Mouse (Mus musculus) hindbrain, embryonic 12.5 days (tissue): Measurements from ENCODE around the gene Lpin3. TPM values are rescaled to one million over a fixed set of nuclear protein-coding genes. Genes with fewer than 3 reads are reported as not detected.

ENCODE experiments used
- ATAC-seq: fragments of 200-750 bp; cut with Nextera tagmentation; 2 replicates; pipeline ENCODE4 v1.8.0; 2017; ENCODE audit warnings: moderate TSS enrichment; ENCODE audit not compliant: low FRiP score
- H3K27ac ChIP-seq: fragments of 300-500 bp; sonication (generic); 2 replicates; pipeline ENCODE4 v1.5.1; 2016; ENCODE audit warnings: mild to moderate bottlenecking
- H3K27me3 ChIP-seq: fragments of 300-500 bp; sonication (generic); 2 replicates; pipeline ENCODE4 v1.6.1; 2016; ENCODE audit warnings: mild to moderate bottlenecking
- H3K36me3 ChIP-seq: fragments of 300-500 bp; sonication (generic); 2 replicates; pipeline ENCODE4 v1.6.1; 2016; ENCODE audit warnings: mild to moderate bottlenecking
- H3K4me1 ChIP-seq: fragments of 300-500 bp; sonication (generic); 2 replicates; pipeline ENCODE4 v1.6.1; 2016
- H3K4me2 ChIP-seq: fragments of 300-500 bp; sonication (generic); replicated peaks from 2 replicates; pipeline ENCODE4 v1.6.1; 2016; ENCODE audit warnings: mild to moderate bottlenecking
- H3K4me3 ChIP-seq: fragments of 300-500 bp; sonication (generic); 2 replicates; pipeline ENCODE4 v1.5.1; 2016; ENCODE audit warnings: mild to moderate bottlenecking
- H3K9ac ChIP-seq: fragments of 300-500 bp; sonication (generic); 2 replicates; pipeline ENCODE4 v1.6.1; 2016; ENCODE audit warnings: mild to moderate bottlenecking, moderate library complexity
- H3K9me3 ChIP-seq: fragments of 300-500 bp; sonication (generic); replicated peaks from 2 replicates; pipeline ENCODE4 v1.6.1; 2016; ENCODE audit warnings: mild to moderate bottlenecking
- WGBS: fragments of 180-500 bp; shearing (Covaris S2); methylation state at CpG from one replicate; pipeline ENCODE4 v1.1.7; 2016; 5-methylcytosine and 5-hydroxymethylcytosine counted together
- polyA plus RNA-seq: library from polyadenylated mRNA; unstranded; fragments of >200 nt; fragmentation: Nextera tagmentation; extraction: Ambion mirVana; gene quantifications from 2 replicates; pipeline ENCODE4 v1.2.1, GENCODE M21; 2016

Lpin3 gene
- polyA plus RNA-seq, 1 experiment from 2014 or later = 1.4 TPM

DNA sequence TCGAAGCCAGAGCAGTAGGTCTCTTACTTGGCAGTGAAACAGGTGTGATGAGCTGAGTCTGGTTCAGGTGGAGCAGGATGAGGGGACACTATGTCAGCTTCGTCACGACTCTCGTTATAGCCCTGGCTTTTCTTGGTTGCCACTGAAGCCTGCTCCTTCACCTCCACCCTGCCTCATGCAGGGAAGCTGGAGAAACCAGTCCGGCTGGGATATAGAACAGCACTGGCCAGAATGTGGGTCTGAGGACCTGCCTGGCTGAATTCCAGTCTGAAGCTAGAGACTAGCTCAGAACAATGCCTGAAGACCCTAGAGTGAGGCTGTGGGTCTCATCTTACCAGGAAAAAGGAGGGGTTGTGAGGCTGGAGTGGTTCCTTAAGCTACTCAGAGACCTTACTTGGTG, 10.6 kb downstream of the Lpin3 start:
- no peak overlapping the region for H3K4me2 ChIP-seq
- no peak overlapping the region for H3K4me3 ChIP-seq
- no peak overlapping the region for H3K9ac ChIP-seq
- H3K36me3 ChIP-seq = no peaks in the 10 kb centered on the region
- no peak for ATAC-seq
- H3K27me3 ChIP-seq = peaks cover 16% of the 10 kb centered on the region
- H3K9me3 ChIP-seq = no peaks in the 10 kb centered on the region
- H3K27ac ChIP-seq = no peak overlapping the region
- 88% methylated on average over 5 of the region's 5 CpGs for WGBS
- H3K4me1 ChIP-seq = peaks cover 12% of the 10 kb centered on the region

GRCm38 (mm10) chr2:160891697-160892096, 11.2 kb downstream of the Lpin3 start:
- ATAC-seq = no peak
- Histone ChIP-seq H3K9me3 (no peaks in the 10 kb centered on the region), H3K27ac (no peak overlapping the region), H3K4me2 (no peak overlapping the region), H3K4me3 (no peak overlapping the region), H3K27me3 (peaks cover 16% of the 10 kb centered on the region), H3K4me1 (peaks cover 12% of the 10 kb centered on the region), H3K36me3 (no peaks in the 10 kb centered on the region), H3K9ac (no peak overlapping the region)
- 81% methylated on average over 9 of the region's 9 CpGs for WGBS

GRCm38 (mm10) chr2:160901656-160902412, 21.4 kb downstream of the Lpin3 start:
- Histone ChIP-seq H3K36me3 (no peaks in the 10 kb centered on the region), H3K27ac (no peak overlapping the region), H3K9me3 (no peaks in the 10 kb centered on the region), H3K9ac (no peak overlapping the region), H3K4me1 (no peaks in the 10 kb centered on the region), H3K27me3 (no peaks in the 10 kb centered on the region), H3K4me2 (no peak overlapping the region), H3K4me3 (no peak overlapping the region)
- WGBS = 82% methylated on average over 7 of the region's 7 CpGs
- no peak for ATAC-seq

DNA sequence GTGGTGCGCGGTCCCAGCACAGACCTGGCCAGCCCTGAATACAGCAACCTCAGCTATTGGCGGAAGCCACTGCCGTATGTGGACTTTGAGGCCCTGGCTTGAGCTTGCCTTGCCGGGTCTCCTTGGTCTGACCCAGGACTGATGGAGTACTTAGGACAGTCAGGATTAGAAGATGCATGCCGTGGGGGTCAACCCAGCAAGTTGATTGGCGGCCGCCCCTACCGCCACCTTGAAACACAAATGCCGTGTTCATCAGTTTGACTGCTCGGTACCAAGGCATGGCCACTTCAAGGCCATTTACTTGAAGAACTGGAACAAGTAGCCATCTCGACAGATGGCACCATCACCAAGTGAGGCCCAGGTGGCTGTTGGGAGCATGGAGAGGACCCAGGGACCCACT, 24.8 kb downstream of the Lpin3 start:
- no peaks in the 10 kb centered on the region for H3K36me3 ChIP-seq
- H3K4me1 ChIP-seq = no peaks in the 10 kb centered on the region
- H3K4me3 ChIP-seq = no peak overlapping the region
- H3K4me2 ChIP-seq = no peak overlapping the region
- H3K9me3 ChIP-seq = no peaks in the 10 kb centered on the region
- no peak overlapping the region for H3K27ac ChIP-seq
- ATAC-seq = no peak
- no peak overlapping the region for H3K9ac ChIP-seq
- peaks cover 24% of the 10 kb centered on the region for H3K27me3 ChIP-seq
- 95% methylated on average over 12 of the region's 12 CpGs for WGBS

GRCm38 (mm10) chr2:160906101-160906500, 25.6 kb downstream of the Lpin3 start:
- Histone ChIP-seq H3K27ac (no peak overlapping the region), H3K27me3 (peaks cover 32% of the 10 kb centered on the region), H3K9me3 (no peaks in the 10 kb centered on the region), H3K36me3 (no peaks in the 10 kb centered on the region), H3K4me1 (no peaks in the 10 kb centered on the region), H3K4me3 (no peak overlapping the region), H3K9ac (no peak overlapping the region), H3K4me2 (no peak overlapping the region)
- no peak for ATAC-seq
- WGBS = 74% methylated on average over 5 of the region's 5 CpGs

DNA sequence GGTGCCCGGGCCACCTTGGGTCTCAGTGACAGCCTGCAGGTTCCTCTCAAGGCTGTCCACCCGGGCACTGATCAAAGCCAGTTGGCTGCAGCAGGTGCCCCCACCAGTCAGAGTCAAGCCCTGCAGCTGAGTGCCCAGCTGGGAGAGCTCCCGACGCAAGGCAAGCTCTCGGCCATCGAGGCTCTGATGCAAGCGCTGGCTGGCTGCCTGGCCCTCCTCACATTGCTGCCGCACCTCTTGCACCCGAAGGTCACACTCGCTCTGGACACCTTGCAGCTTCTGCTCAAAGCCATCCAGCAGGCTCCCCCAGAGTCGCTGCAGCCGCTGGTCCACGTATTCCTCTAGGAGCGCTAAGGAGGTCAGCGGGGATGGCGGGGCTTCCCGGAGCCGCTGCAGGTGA, 28.1 kb downstream of the Lpin3 start:
- H3K36me3 ChIP-seq = no peaks in the 10 kb centered on the region
- no peak overlapping the region for H3K4me2 ChIP-seq
- peaks cover 57% of the 10 kb centered on the region for H3K27me3 ChIP-seq
- ATAC-seq = no peak
- H3K27ac ChIP-seq = no peak overlapping the region
- no peak overlapping the region for H3K4me3 ChIP-seq
- H3K9ac ChIP-seq = no peak overlapping the region
- WGBS = 50% methylated on average over 18 of the region's 18 CpGs
- no peaks in the 10 kb centered on the region for H3K9me3 ChIP-seq
- peaks cover 14% of the 10 kb centered on the region for H3K4me1 ChIP-seq

DNA sequence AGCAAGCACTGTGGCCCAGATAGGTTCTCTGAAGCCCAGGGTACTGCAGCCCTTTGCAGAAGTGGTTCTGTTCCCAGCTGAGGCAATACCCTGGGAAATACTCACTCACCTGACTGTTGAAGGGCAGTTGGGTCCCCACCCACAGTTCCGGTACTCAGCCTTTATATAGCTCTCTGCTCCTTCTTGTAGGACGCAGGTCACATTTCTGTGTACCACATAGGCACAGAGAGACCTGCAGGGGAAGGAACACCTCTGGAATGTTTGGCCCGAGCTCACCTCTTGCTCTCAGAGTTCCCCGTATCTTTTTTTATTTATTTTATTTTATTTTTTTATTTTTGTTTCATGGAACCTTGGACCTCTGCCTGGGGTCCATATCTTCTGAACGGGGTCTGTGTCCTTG, 30.2 kb downstream of the Lpin3 start:
- H3K9ac ChIP-seq = no peak overlapping the region
- H3K4me3 ChIP-seq = no peak overlapping the region
- no peak overlapping the region for H3K27ac ChIP-seq
- WGBS = 90% methylated on average over 5 of the region's 5 CpGs
- H3K9me3 ChIP-seq = no peaks in the 10 kb centered on the region
- no peaks in the 10 kb centered on the region for H3K36me3 ChIP-seq
- H3K4me2 ChIP-seq = no peak overlapping the region
- ATAC-seq = no peak
- peaks cover 67% of the 10 kb centered on the region for H3K27me3 ChIP-seq
- H3K4me1 ChIP-seq = peaks cover 14% of the 10 kb centered on the region

DNA sequence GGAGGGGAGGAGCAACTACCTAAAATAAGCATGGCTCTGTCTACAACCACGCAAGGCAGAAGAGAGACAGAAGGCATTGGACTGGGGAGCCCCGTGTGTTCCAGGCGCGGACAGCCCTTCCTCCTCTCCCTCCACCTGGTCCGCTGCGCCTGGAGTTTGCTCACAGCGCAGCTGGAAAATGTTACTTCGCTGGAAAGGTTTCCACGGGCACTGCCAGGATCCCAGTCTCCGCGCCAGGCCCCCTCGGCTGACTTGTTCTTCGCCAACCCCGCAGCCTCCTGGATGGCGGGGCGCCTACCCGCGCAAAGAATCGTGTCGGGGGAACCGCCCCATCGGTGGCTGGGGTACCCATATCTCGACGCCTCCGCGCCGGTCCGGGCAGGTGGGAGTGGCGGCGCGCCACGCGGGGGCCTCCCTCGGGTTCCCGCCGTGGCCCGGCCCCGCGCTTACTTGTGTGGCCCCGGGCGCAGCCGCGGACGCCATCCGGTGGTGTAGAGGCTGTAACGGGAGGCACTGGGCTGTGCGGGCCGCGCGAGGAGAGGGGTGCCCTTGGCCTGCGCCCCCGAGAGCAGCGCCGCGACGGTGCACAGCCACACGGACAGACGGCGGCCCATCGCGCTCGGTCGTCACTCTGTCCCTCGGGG, 31.2 kb downstream of the Lpin3 start:
- Histone ChIP-seq H3K27ac (no peak overlapping the region), H3K27me3 (peaks cover 72% of the 10 kb centered on the region), H3K4me3 (peak overlapping the region; percentile 54), H3K36me3 (no peaks in the 10 kb centered on the region), H3K4me2 (peak overlapping the region; percentile 94), H3K9ac (peak overlapping the region; percentile 55), H3K9me3 (no peaks in the 10 kb centered on the region), H3K4me1 (peaks cover 14% of the 10 kb centered on the region)
- peak; percentile 57 for ATAC-seq
- 2% methylated on average over 59 of the region's 64 CpGs for WGBS

GRCm38 (mm10) chr2:160912231-160912671, 31.8 kb downstream of the Lpin3 start, which contains the start of gene Emilin3:
Gene Emilin3, minus strand, starts transcription at chr2:160912328.
- Histone ChIP-seq H3K4me2 (peak within 1 kb of the TSS; percentile 94), H3K36me3 (no peaks in the 10 kb centered on the region), H3K27ac (no peak within 1 kb of the TSS), H3K27me3 (peaks cover 72% of the 10 kb centered on the region), H3K4me3 (peak within 1 kb of the TSS; percentile 54), H3K9me3 (no peaks in the 10 kb centered on the region), H3K9ac (peak within 1 kb of the TSS; percentile 55), H3K4me1 (peaks cover 19% of the 10 kb centered on the region)
- peak; percentile 66 for ATAC-seq
- under 1% methylated on average over 46 of the region's 46 CpGs for WGBS

DNA sequence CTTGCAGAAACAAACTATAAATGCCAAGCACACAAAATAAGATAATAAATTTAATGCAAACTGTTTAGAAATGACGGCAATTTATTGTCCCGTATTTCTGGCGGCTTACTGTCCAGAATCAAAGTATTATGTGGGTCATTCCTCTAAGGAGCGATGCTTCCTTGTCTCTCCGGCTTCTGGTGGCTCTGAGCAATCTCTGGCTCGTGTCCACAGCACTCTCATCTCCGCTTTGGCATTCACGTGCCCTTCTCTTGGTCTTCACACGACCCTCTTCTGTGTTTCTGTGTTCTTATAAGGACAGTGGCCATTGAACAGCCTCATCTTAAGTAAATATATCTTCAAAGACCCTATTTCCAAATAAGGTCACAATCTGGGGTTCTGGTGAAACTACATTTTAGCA, 34.2 kb downstream of the Lpin3 start:
- Histone ChIP-seq H3K27ac (no peak overlapping the region), H3K9me3 (no peaks in the 10 kb centered on the region), H3K27me3 (peaks cover 55% of the 10 kb centered on the region), H3K36me3 (no peaks in the 10 kb centered on the region), H3K4me2 (no peak overlapping the region), H3K9ac (no peak overlapping the region), H3K4me1 (peaks cover 27% of the 10 kb centered on the region), H3K4me3 (no peak overlapping the region)
- ATAC-seq = no peak
- 82% methylated on average over 9 of the region's 9 CpGs for WGBS

GRCm38 (mm10) chr2:160915821-160916610, 35.5 kb downstream of the Lpin3 start:
- Histone ChIP-seq H3K27me3 (peaks cover 42% of the 10 kb centered on the region), H3K4me1 (peaks cover 27% of the 10 kb centered on the region), H3K4me3 (no peak overlapping the region), H3K9me3 (no peaks in the 10 kb centered on the region), H3K27ac (no peak overlapping the region), H3K9ac (no peak overlapping the region), H3K4me2 (no peak overlapping the region), H3K36me3 (no peaks in the 10 kb centered on the region)
- WGBS = 78% methylated on average over 13 of the region's 13 CpGs
- no peak for ATAC-seq

DNA sequence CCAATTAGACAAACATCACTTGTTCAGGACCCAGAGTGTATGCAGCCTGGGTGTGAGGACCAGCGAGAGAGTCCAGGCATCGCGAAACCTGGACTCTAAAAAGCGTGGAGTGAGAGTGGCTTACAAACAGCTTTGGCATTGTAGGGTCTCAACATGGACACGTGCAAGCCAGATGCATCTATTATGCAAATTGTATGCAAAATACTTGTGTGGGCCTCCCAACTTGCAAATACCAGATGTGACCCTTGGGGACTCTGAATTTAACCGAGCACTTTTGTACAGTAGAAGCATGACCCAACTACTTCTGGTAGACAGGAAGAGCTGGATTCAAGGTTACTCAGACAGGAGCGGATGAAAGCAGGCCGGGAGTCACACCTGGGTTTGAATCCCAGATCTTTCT, 36.2 kb downstream of the Lpin3 start:
- H3K27ac ChIP-seq = no peak overlapping the region
- peaks cover 22% of the 10 kb centered on the region for H3K4me1 ChIP-seq
- H3K36me3 ChIP-seq = no peaks in the 10 kb centered on the region
- H3K27me3 ChIP-seq = peaks cover 35% of the 10 kb centered on the region
- no peak overlapping the region for H3K4me2 ChIP-seq
- H3K9me3 ChIP-seq = no peaks in the 10 kb centered on the region
- ATAC-seq = no peak
- no peak overlapping the region for H3K9ac ChIP-seq
- WGBS = 64% methylated on average over 8 of the region's 8 CpGs
- no peak overlapping the region for H3K4me3 ChIP-seq
